Mouse (Mus musculus): ENCODE data around the gene Hira. TPM values are rescaled to one million over a fixed set of nuclear protein-coding genes. Genes with fewer than 3 reads are reported as not detected.
"Not testable (repeated sequence)": the region's sequence is repeated elsewhere in the genome, so short reads cannot be mapped to it uniquely, and the experiment has no call there.

Hira gene
- polyA plus RNA-seq, 1 experiment = 124 TPM

- no peaks in the 10 kb centered on the region for H3K36me3 ChIP-seq (ENCODE audit: control insufficient read depth, insufficient read depth, low read length)
- no peaks in the 10 kb centered on the region for H3K27me3 ChIP-seq (ENCODE audit: control insufficient read depth, insufficient read depth, low read length)
- no peak overlapping the region for H3K4me3 ChIP-seq (ENCODE audit: control insufficient read depth, insufficient read depth, low read length)
- no peak overlapping the region for H3K27ac ChIP-seq (ENCODE audit: control insufficient read depth, insufficient read depth, low read length)
- TF ChIP-seq CTCF (IDR thresholded peaks at IDR 0.05; ENCODE audit: borderline replicate concordance, control insufficient read depth, extremely low read depth, insufficient read depth, low read length, poor library complexity) (no peak), POLR2A (IDR thresholded peaks at IDR 0.05; ENCODE audit: control insufficient read depth, extremely low read depth, insufficient read depth, low read length, poor library complexity) (no peak)
- WGBS = 85% methylated on average over 23 of the region's 23 CpGs
- no peaks in the 10 kb centered on the region for H3K4me1 ChIP-seq (replicated peaks; ENCODE audit: control insufficient read depth, insufficient read depth, low read length)
- DNase-seq = no peak
These were observed 99.5 kb downstream of the Hira start for GRCm38 (mm10) chr16:18976315-18976714.

- DNase-seq = no peak
- H3K4me3 ChIP-seq (ENCODE audit: control insufficient read depth, insufficient read depth, low read length) = no peak overlapping the region
- WGBS = 97% methylated on average over 3 of the region's 3 CpGs
- H3K27me3 ChIP-seq (ENCODE audit: control insufficient read depth, insufficient read depth, low read length) = no peaks in the 10 kb centered on the region
- no peaks in the 10 kb centered on the region for H3K36me3 ChIP-seq (ENCODE audit: control insufficient read depth, insufficient read depth, low read length)
- no peak overlapping the region for H3K27ac ChIP-seq (ENCODE audit: control insufficient read depth, insufficient read depth, low read length)
- no peaks in the 10 kb centered on the region for H3K4me1 ChIP-seq (replicated peaks; ENCODE audit: control insufficient read depth, insufficient read depth, low read length)
- TF ChIP-seq CTCF (IDR thresholded peaks at IDR 0.05; ENCODE audit: borderline replicate concordance, control insufficient read depth, extremely low read depth, insufficient read depth, low read length, poor library complexity) (no peak), POLR2A (IDR thresholded peaks at IDR 0.05; ENCODE audit: control insufficient read depth, extremely low read depth, insufficient read depth, low read length, poor library complexity) (no peak)
These were observed 109.5 kb downstream of the Hira start for GRCm38 (mm10) chr16:18986381-18986780.

- H3K27ac ChIP-seq (ENCODE audit: control insufficient read depth, insufficient read depth, low read length) = no peak overlapping the region
- TF ChIP-seq POLR2A (IDR thresholded peaks at IDR 0.05; ENCODE audit: control insufficient read depth, extremely low read depth, insufficient read depth, low read length, poor library complexity) (no peak), CTCF (IDR thresholded peaks at IDR 0.05; ENCODE audit: borderline replicate concordance, control insufficient read depth, extremely low read depth, insufficient read depth, low read length, poor library complexity) (no peak)
- no peaks in the 10 kb centered on the region for H3K27me3 ChIP-seq (ENCODE audit: control insufficient read depth, insufficient read depth, low read length)
- no peak for DNase-seq
- no peaks in the 10 kb centered on the region for H3K4me1 ChIP-seq (replicated peaks; ENCODE audit: control insufficient read depth, insufficient read depth, low read length)
- H3K36me3 ChIP-seq (ENCODE audit: control insufficient read depth, insufficient read depth, low read length) = no peaks in the 10 kb centered on the region
- no peak overlapping the region for H3K4me3 ChIP-seq (ENCODE audit: control insufficient read depth, insufficient read depth, low read length)
- 93% methylated on average over 5 of the region's 5 CpGs for WGBS
These were observed 110.0 kb downstream of the Hira start for GRCm38 (mm10) chr16:18986860-18987259.

- 43% methylated on average over 2 of the region's 2 CpGs for WGBS
These were observed 126.0 kb downstream of the Hira start for GRCm38 (mm10) chr16:19002610-19003389.

DNA sequence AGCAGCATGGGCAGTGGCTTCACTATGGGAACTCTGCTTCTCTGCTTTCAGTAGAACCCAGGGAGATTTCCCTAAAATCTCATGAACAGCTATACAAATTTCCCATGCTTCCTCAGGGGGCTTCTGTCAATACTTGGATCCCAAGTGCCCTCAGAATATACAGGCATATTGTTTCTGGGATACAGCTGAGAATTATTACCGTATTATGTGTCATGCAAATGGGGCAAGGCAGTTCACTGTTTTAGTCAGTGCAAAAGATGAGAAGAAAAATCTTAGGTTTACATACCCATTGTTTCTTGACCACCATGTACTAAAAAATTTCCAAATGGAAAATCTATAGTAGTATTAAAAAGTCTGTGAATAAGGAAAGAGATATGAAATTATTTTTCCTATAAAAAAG is 126.9 kb downstream of the Hira start:
- Histone ChIP-seq H3K27ac (ENCODE audit: control insufficient read depth, insufficient read depth, low read length) (no peak overlapping the region), H3K4me3 (ENCODE audit: control insufficient read depth, insufficient read depth, low read length) (no peak overlapping the region), H3K36me3 (ENCODE audit: control insufficient read depth, insufficient read depth, low read length) (no peaks in the 10 kb centered on the region), H3K4me1 (replicated peaks; ENCODE audit: control insufficient read depth, insufficient read depth, low read length) (no peaks in the 10 kb centered on the region), H3K27me3 (ENCODE audit: control insufficient read depth, insufficient read depth, low read length) (no peaks in the 10 kb centered on the region)
- DNase-seq = no peak
- TF ChIP-seq CTCF (IDR thresholded peaks at IDR 0.05; ENCODE audit: borderline replicate concordance, control insufficient read depth, extremely low read depth, insufficient read depth, low read length, poor library complexity) (no peak), POLR2A (IDR thresholded peaks at IDR 0.05; ENCODE audit: control insufficient read depth, extremely low read depth, insufficient read depth, low read length, poor library complexity) (no peak)
- 93% methylated on average over 1 of the region's 1 CpGs for WGBS

More at GRCm38 (mm10) chr16:19002610-19003389, 126.0 kb downstream of the Hira start:
- H3K36me3 ChIP-seq (ENCODE audit: control insufficient read depth, insufficient read depth, low read length); H3K27ac ChIP-seq (ENCODE audit: control insufficient read depth, insufficient read depth, low read length); H3K27me3 ChIP-seq (ENCODE audit: control insufficient read depth, insufficient read depth, low read length); DNase-seq; H3K4me1 ChIP-seq (replicated peaks; ENCODE audit: control insufficient read depth, insufficient read depth, low read length); H3K4me3 ChIP-seq (ENCODE audit: control insufficient read depth, insufficient read depth, low read length): not testable (repeated sequence)

GRCm38 (mm10) chr16:19005298-19005697 is 128.5 kb downstream of the Hira start:
- no peak for DNase-seq
- Histone ChIP-seq H3K27ac (ENCODE audit: control insufficient read depth, insufficient read depth, low read length) (no peak overlapping the region), H3K4me3 (ENCODE audit: control insufficient read depth, insufficient read depth, low read length) (no peak overlapping the region), H3K27me3 (ENCODE audit: control insufficient read depth, insufficient read depth, low read length) (no peaks in the 10 kb centered on the region), H3K36me3 (ENCODE audit: control insufficient read depth, insufficient read depth, low read length) (no peaks in the 10 kb centered on the region), H3K4me1 (replicated peaks; ENCODE audit: control insufficient read depth, insufficient read depth, low read length) (no peaks in the 10 kb centered on the region)
- WGBS = 60% methylated on average over 3 of the region's 3 CpGs
- TF ChIP-seq POLR2A (IDR thresholded peaks at IDR 0.05; ENCODE audit: control insufficient read depth, extremely low read depth, insufficient read depth, low read length, poor library complexity) (no peak), CTCF (IDR thresholded peaks at IDR 0.05; ENCODE audit: borderline replicate concordance, control insufficient read depth, extremely low read depth, insufficient read depth, low read length, poor library complexity) (no peak)

- no peak for DNase-seq
- H3K4me1 ChIP-seq (replicated peaks; ENCODE audit: control insufficient read depth, insufficient read depth, low read length) = no peaks in the 10 kb centered on the region
- H3K36me3 ChIP-seq (ENCODE audit: control insufficient read depth, insufficient read depth, low read length) = no peaks in the 10 kb centered on the region
- no peak overlapping the region for H3K27ac ChIP-seq (ENCODE audit: control insufficient read depth, insufficient read depth, low read length)
- WGBS = 91% methylated on average over 1 of the region's 1 CpGs
- TF ChIP-seq CTCF (IDR thresholded peaks at IDR 0.05; ENCODE audit: borderline replicate concordance, control insufficient read depth, extremely low read depth, insufficient read depth, low read length, poor library complexity) (no peak), POLR2A (IDR thresholded peaks at IDR 0.05; ENCODE audit: control insufficient read depth, extremely low read depth, insufficient read depth, low read length, poor library complexity) (no peak)
- no peak overlapping the region for H3K4me3 ChIP-seq (ENCODE audit: control insufficient read depth, insufficient read depth, low read length)
- H3K27me3 ChIP-seq (ENCODE audit: control insufficient read depth, insufficient read depth, low read length) = no peaks in the 10 kb centered on the region
These were observed 129.9 kb downstream of the Hira start for GRCm38 (mm10) chr16:19006715-19007114.

- not testable (repeated sequence) for H3K27me3 ChIP-seq (ENCODE audit: control insufficient read depth, insufficient read depth, low read length); H3K4me1 ChIP-seq (replicated peaks; ENCODE audit: control insufficient read depth, insufficient read depth, low read length); H3K36me3 ChIP-seq (ENCODE audit: control insufficient read depth, insufficient read depth, low read length); DNase-seq; H3K4me3 ChIP-seq (ENCODE audit: control insufficient read depth, insufficient read depth, low read length); H3K27ac ChIP-seq (ENCODE audit: control insufficient read depth, insufficient read depth, low read length)
- 62% methylated on average over 1 of the region's 1 CpGs for WGBS
These were observed 130.4 kb downstream of the Hira start for GRCm38 (mm10) chr16:19007186-19007591.

All from thymus, adult 2 months (tissue).